Mouse (Mus musculus) testis, adult 2 months (tissue): Measurements from ENCODE around the gene Cpxcr1. TPM values are rescaled to one million over a fixed set of nuclear protein-coding genes. Genes with fewer than 3 reads are reported as not detected.
A peak's percentile ranks its signal among the peaks of the same experiment; 100 is the strongest.

ENCODE experiments used
- H3K27ac ChIP-seq: fragments of 200-500 bp; 2 replicates; pipeline ENCODE4 v1.5.1; 2012; ENCODE audit warnings: low read depth, low read length; ENCODE audit not compliant: control insufficient read depth, insufficient read depth
- H3K27me3 ChIP-seq: fragments of 200-500 bp; 2 replicates; pipeline ENCODE4 v1.6.1; 2012; ENCODE audit warnings: mild to moderate bottlenecking, low read length, moderate library complexity; ENCODE audit not compliant: control insufficient read depth, insufficient read depth
- H3K36me3 ChIP-seq: fragments of 200-500 bp; 2 replicates; pipeline ENCODE4 v1.6.1; 2012; ENCODE audit warnings: mild to moderate bottlenecking, low read length; ENCODE audit not compliant: control insufficient read depth, insufficient read depth
- H3K4me1 ChIP-seq: fragments of 200-500 bp; 2 replicates; pipeline ENCODE4 v1.6.1; 2012; ENCODE audit warnings: low read length; ENCODE audit not compliant: control insufficient read depth, insufficient read depth
- H3K4me3 ChIP-seq: fragments of 200-500 bp; 2 replicates; pipeline ENCODE4 v1.5.1; 2012; ENCODE audit warnings: low read depth, mild to moderate bottlenecking, low read length, moderate library complexity, mixed read lengths; ENCODE audit not compliant: control insufficient read depth
- CTCF ChIP-seq: fragments of 200-500 bp; IDR thresholded peaks from 2 replicates; pipeline ENCODE4 v1.5.1; 2012; ENCODE audit warnings: low read depth, mild to moderate bottlenecking, inconsistent platforms, low read length, moderate library complexity; ENCODE audit not compliant: control insufficient read depth, insufficient read depth, insufficient replicate concordance
- POLR2A ChIP-seq: fragments of 200-500 bp; IDR thresholded peaks from 2 replicates; pipeline ENCODE4 v1.6.1; 2012; ENCODE audit warnings: low read depth, mild to moderate bottlenecking, inconsistent platforms, low read length, moderate library complexity; ENCODE audit not compliant: control insufficient read depth
- polyA plus RNA-seq: library from polyadenylated mRNA; depleted of rRNA; stranded (reverse); fragments of >200 nt; gene quantifications from 2 replicates; pipeline ENCODE4 v1.2.3, GENCODE M21; 2012; rRNA removed

Cpxcr1 gene
- 6.3 and 8.8 TPM in 2 replicates for polyA plus RNA-seq

DNA sequence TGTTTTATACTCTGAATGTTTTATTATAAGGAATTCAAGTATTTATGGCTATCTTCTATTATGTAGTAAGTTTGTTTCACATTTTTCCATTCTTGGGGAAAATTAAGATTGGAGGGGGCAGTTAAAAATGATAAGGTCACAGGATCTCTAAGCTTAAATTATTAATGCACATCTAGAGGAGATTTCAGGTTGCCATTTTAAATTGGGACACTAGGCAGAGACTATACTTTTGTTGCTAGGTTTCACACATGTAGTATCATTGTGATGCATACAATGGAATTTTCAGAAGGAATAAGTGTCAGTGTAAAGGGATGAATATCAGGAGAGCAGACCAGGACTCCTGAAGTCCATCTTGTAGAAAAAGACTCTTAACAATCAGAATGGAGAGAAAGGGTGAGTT is at the start of gene Cpxcr1:
Gene Cpxcr1, plus strand, starts transcription at position 301 of the 400 bp plus-strand sequence.
- TF ChIP-seq POLR2A (no peak), CTCF (no peak)
- H3K4me1 ChIP-seq = no peaks in the 10 kb centered on the region
- H3K4me3 ChIP-seq = peak within 1 kb of the TSS; percentile 32
- no peaks in the 10 kb centered on the region for H3K36me3 ChIP-seq
- no peaks in the 10 kb centered on the region for H3K27me3 ChIP-seq
- H3K27ac ChIP-seq = no peak within 1 kb of the TSS

Other genes starting within 250 kb of the Cpxcr1 start
- gene H2afb2, start 232.2 kb downstream of the Cpxcr1 start, polyA plus RNA-seq = not detected in 2 replicates